29 mouse cellular contexts compared by ENCODE assay signal in the genomic region with DNA sequence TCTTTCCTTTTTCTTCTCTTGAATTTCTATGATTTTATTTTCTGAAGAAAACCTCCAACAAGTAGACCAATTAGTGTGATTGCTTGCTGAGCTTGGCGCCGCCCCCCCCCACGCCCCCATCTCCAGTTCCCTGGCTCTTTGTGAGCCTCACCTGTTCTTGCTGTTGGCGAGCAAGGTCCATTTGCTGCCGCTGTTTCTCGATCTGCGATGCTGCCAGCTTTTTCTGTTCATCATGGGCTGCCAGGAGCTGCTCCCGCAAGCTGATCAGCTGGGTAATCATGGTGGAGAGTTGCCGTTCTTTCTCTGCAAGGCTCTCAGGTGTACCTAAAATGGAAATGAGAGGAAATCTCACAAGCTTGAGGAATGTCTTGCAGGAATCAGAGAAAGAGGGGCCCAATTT.
DNase-seq lines count a peak whose midpoint lies in the region; ATAC-seq and TF ChIP-seq lines count a peak whose summit lies in the region.
"Had no signal": no experiment of that assay in that cellular context is flagged by ENCODE, and none has a peak within 500 bp of the region (broad histone marks: within the 10 kb centered on the region; RNA-seq: fewer than 3 reads in every experiment).

No protein-coding gene starts in this region.

- no peak overlapping the region for H3K27ac ChIP-seq in liver, postnatal 0 days (ENCODE audit: low read depth)
- no peak overlapping the region for H3K27ac ChIP-seq in liver, embryonic 12.5 days
- H3K27ac ChIP-seq: embryonic facial prominence, embryonic 10.5 days; embryonic facial prominence, embryonic 13.5 days; forebrain, embryonic 13.5 days; hindbrain, embryonic 10.5 days; hindbrain, embryonic 13.5 days; intestine, embryonic 15.5 days had no signal

- intact Hi-C loops in heart, postnatal 10 days (cut with DNase I): loop anchor here (10.0 kb wide), 1 partner anchor 373 kb away; a partner anchor contains a TSS

- no peaks in the 10 kb centered on the region for H3K9me3 ChIP-seq in liver, postnatal 0 days (ENCODE audit: low read length)
- no peaks in the 10 kb centered on the region for H3K9me3 ChIP-seq in liver, embryonic 12.5 days (replicated peaks)
- H3K9me3 ChIP-seq: embryonic facial prominence, embryonic 10.5 days; embryonic facial prominence, embryonic 13.5 days; forebrain, embryonic 13.5 days; G1E; hindbrain, embryonic 10.5 days; hindbrain, embryonic 13.5 days; intestine, embryonic 15.5 days had no signal

- H3K36me3 ChIP-seq in liver, postnatal 0 days (replicated peaks; ENCODE audit: insufficient read depth, low read length): peaks cover 11% of the 10 kb centered on the region; the same call in 1 of the 2 replicates
- H3K36me3 ChIP-seq in liver, embryonic 12.5 days: peaks cover 24% of the 10 kb centered on the region
- H3K36me3 ChIP-seq: embryonic facial prominence, embryonic 10.5 days; embryonic facial prominence, embryonic 13.5 days; G1E; hindbrain, embryonic 10.5 days; hindbrain, embryonic 13.5 days; intestine, embryonic 15.5 days had no signal

- TF ChIP-seq CTCF in liver, postnatal 0 days (IDR thresholded peaks at IDR 0.05; ENCODE audit: low read depth): no peak

- H3K4me3 ChIP-seq in liver, postnatal 0 days (ENCODE audit: low read depth, low read length): no peak overlapping the region
- H3K4me3 ChIP-seq in liver, embryonic 12.5 days: no peak overlapping the region
- H3K4me3 ChIP-seq: embryonic facial prominence, embryonic 10.5 days; embryonic facial prominence, embryonic 13.5 days; erythroblast, embryonic 14.5 days; forebrain, embryonic 13.5 days; hindbrain, embryonic 10.5 days; hindbrain, embryonic 13.5 days; intestine, embryonic 15.5 days had no signal

- WGBS in liver, postnatal 0 days (ENCODE audit: insufficient replicate concordance): 85% methylated on average over 9 of the region's 9 CpGs
- WGBS in liver, embryonic 12.5 days (ENCODE audit: insufficient replicate concordance): 81% methylated on average over 9 of the region's 9 CpGs

- H3K4me2 ChIP-seq in liver, postnatal 0 days (ENCODE audit: low read depth, low read length): no peak overlapping the region
- no peak overlapping the region for H3K4me2 ChIP-seq in liver, embryonic 12.5 days
- H3K4me2 ChIP-seq: embryonic facial prominence, embryonic 13.5 days; forebrain, embryonic 13.5 days; heart, embryonic 11.5 days; hindbrain, embryonic 13.5 days; intestine, embryonic 15.5 days had no signal

- no peak for TF ChIP-seq EP300 in liver, postnatal 0 days (IDR thresholded peaks at IDR 0.05; ENCODE audit: low read depth)

- no peaks in the 10 kb centered on the region for H3K27me3 ChIP-seq in liver, postnatal 0 days (ENCODE audit: insufficient read depth, low read length)
- no peaks in the 10 kb centered on the region for H3K27me3 ChIP-seq in liver, embryonic 12.5 days (replicated peaks)
- H3K27me3 ChIP-seq: CH12.LX; forebrain, embryonic 13.5 days; intestine, embryonic 15.5 days; Patski had no signal

- H3K9ac ChIP-seq in liver, postnatal 0 days (replicated peaks): no peak overlapping the region
- no peak overlapping the region for H3K9ac ChIP-seq in liver, embryonic 12.5 days
- H3K9ac ChIP-seq: embryonic facial prominence, embryonic 13.5 days; forebrain, embryonic 13.5 days; hindbrain, embryonic 13.5 days; intestine, embryonic 15.5 days had no signal

- H3K4me1 ChIP-seq in liver, postnatal 0 days (ENCODE audit: insufficient read depth): no peaks in the 10 kb centered on the region
- no peaks in the 10 kb centered on the region for H3K4me1 ChIP-seq in liver, embryonic 12.5 days
- H3K4me1 ChIP-seq: intestine, embryonic 15.5 days had no signal

- ATAC-seq in liver, postnatal 0 days: no peak
- ATAC-seq in liver, embryonic 12.5 days: no peak
- ATAC-seq: forebrain, embryonic 13.5 days; forebrain, embryonic 16.5 days; hindbrain, embryonic 16.5 days; Patski had no signal

- peak; percentile 16 to 29 for DNase-seq in cerebellum, postnatal 14 days
- no peak for DNase-seq in cerebellum, adult 8-10 months
- DNase-seq in heart, adult 11 months: peak; percentile 55
- no peak for DNase-seq in heart, postnatal 10 days
- DNase-seq in liver, postnatal 0 days: peak; percentile 21
- DNase-seq: adrenal gland, postnatal 10 days; adrenal gland, postnatal 36 days; B cell, adult 2 months; cerebellum, adult 11 months; cerebellum, adult 2 months; cerebellum, postnatal 36 days; embryo, embryonic 11 days; gastrocnemius, postnatal 36 days; heart, postnatal 36 days; kidney, adult 11 months had no signal

Comparison
In these comparisons a context has a peak if more than half of its experiments do, and no peak if none do; other contexts are left out.
1. DNase-seq: peak in cerebellum, postnatal 14 days (2 of 2), heart, adult 11 months (single experiment) and liver, postnatal 0 days (single experiment); none in cerebellum, adult 8-10 months (single experiment) and heart, postnatal 10 days (0 of 2).